Mouse (Mus musculus) right cerebral cortex, postnatal 14 days (tissue): ENCODE data around the gene Ankrd63.

Experiments
- DNase-seq: peaks from one replicate; pipeline ENCODE4 v3.0.0; 2022

Gene Ankrd63

GRCm38 (mm10) chr2:118703913-118704730, at the start of gene Ankrd63:
Ankrd63 (minus strand) TSS chr2:118703963.
- peak; percentile 57 for DNase-seq

- DNase-seq = no peak
Measured at GRCm38 (mm10) chr2:118752792-118753108, 49.0 kb upstream of the Ankrd63 start.

- no peak for DNase-seq
Measured at GRCm38 (mm10) chr2:118751896-118752791, 48.4 kb upstream of the Ankrd63 start.

DNA sequence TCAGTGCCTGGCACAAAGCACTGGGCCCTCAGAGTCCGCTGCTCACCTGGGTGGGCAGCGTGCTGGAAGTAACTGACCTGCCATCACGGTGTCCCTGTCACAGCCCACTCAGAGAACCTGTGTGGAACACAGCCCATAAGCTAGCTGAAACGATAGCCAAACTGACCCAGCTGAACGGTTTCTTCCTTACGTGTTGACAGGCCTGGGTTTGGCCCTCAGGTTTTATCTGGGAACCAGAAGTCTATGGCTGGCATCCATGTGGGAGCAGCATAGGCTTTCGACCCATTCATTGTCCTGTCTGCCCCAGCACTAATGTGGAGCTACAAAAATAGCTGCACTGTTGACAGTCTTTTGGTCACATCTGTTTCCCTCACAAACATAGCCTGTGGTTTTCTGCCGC, 46.7 kb upstream of the Ankrd63 start:
- DNase-seq = no peak

DNA sequence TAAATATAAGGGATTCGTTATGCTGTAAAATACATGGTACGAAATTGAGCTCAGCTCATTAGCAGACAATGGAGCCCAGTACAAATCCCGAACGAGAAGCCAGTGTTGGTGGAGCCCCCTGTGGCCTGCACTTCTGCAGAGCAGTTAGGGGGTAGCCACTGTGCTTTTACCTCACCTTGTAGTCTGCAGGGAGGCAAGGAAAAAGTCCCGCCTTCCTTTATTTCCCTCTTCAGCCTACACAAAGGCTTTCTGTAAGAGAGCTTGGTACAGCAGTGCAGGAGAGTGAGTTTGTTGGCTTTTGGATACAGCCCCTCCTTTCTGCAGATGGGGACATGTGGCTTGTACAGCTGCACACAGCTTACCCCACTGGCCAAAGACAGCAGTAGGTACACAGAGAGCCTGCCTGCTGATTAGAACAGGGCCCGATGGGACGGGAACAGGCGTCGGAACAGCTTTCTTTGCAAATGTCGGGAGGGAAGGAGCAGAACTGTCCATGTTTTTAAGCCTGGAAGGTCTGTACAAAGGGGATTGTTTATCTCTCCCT, 45.6 kb upstream of the Ankrd63 start:
- no peak for DNase-seq

DNA sequence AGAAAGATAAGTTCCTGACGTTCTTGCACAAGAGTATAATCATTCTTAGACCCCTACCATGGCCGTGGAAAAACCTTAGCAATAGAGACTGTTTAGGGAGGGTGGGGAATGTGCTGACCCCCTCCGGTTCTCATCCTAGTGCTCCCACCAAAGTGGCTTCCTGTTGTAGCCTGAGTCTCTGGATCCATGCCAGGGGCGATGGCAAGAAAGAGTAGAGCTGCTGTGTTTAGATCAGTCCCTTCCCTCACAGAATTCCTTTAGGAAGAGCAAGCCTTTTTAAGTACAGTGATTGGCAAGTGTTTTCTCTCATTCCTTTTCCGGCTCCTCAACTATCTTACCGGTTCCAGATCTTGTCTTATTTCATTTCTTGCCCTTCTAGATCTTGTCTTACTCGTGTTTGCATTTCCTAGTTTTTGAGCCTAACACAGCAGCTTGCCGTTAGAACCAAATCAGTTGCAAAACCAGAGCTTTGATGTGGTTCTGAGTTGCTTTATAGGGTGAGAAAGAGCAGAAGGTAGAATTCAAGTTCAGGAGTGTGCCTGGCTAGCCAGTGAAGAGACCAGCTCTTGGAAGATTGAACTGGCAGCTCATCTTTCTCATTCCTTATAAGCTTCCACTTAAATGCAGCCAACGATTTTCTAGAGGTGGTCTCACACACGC, 43.7 kb upstream of the Ankrd63 start:
- DNase-seq = no peak

DNA sequence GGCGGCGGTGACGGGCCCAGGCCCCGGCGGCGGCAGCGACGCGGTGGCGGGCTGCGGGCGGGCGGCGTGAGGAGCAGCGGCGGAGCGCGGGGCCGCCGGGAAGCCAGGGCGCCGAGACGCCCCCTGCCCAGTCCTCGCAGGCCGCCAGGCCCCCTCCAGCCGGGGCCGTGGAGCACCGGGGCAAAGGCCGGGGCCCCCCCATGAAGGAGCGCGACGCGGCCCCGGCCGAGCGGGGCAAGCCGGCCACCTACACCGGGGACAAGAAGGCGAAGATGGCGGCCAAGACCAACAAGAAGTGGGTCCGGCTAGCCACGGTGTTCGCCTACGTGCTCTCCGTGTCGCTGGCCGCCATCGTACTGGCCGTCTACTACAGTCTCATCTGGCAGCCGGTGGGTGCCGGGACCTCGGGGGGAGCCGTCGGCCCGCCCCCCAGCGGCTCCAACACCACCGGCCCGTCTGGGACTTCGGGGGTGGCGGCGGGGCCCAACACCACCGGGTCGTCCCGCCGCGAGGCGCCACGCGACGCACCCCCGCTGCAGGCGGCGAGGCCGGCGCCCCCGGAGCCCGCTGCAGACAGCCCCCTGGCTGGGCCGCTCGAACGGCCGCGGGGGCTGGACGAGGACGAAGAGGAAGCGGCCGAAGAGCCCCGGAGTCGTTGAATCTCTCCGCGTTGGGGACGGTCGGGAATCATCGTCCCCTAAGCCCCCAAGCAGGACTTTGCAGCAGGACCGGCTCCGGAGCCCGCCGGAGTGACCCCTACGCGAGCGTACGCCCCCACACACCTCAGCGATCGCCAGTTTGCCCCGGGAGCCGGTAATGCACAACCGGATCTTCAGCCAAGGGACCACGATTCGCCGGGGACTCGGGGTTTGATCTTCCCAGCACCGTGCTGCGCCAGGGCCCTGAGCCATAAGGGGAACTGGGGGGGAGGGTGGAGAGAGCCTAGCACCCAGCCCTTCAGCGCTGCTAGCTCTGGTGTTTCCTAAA, 42.4 kb upstream of the Ankrd63 start:
- DNase-seq = peak; percentile 40

- DNase-seq = peak; percentile 88
Measured at GRCm38 (mm10) chr2:118745232-118745884, 41.6 kb upstream of the Ankrd63 start, which contains the start of gene Inafm2. Inafm2 (plus strand) TSS chr2:118745758.

DNA sequence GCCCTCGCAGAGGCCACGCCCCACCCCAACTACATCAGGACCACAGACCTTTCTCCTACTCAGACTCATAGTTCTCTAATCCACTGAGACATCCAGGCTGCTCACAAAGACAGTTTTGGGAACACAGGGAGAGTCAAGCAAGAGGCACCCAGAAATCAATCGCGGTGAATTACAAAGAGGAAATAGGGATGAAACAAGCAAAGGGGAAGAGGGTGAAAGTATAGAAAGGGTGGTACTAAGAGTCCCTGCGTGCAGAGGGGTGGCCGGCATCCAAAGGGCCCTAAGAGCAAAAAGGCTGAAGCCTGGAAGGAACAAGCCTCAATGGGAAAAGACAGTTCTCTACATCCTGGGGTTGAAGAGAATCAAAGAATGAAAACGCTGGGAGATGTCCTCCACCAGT, 40.9 kb upstream of the Ankrd63 start:
- no peak for DNase-seq

DNA sequence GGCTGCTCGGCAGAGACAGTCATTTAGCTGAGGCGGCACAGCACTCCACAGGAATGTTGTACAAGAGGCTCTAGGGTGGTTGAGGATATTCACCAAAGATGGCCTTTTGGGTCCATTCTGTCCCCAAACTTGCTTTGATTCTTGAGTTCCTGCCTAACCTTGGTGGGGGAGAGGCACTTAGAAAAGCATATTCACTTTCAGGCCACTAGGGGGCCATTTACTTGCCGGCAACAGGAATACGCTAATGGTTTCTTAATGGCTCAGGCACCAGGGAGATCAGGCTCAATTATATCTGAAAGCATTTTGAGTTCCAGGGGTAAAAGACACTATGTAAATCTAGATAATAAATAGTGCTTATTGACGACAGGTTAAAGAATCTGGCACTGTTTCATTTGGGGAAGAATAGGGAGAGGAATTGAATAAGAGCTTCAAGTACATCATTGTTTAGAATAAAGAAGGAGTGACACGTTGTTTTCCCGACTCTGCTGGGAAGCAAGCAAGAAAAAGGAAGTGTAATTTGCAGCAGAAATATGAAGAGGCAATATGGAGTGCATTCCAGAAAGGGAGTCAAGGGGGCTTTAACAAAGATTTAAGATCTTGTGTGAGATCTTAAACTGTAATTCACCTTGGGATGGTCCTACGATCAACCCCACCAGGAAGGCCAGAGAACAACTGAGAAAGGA, 39.6 kb upstream of the Ankrd63 start:
- DNase-seq = no peak

DNA sequence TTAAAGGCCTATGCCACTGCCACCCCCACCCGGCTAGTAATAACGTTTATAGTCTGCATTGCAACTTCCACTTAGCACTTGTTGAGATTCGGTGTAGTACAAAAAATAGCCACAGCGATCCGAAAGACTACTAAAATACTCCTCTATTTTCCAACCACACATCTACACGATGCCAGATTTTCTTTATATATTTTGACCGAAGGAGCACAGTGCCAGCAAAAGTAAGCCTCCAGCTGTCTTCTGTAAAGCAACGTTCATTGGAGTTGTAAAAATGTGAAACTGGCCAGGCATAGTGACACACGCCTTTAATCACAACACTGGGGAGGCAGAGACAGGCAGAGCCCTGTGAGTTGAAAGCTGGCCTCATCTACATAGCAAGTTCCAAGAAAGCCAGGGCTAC, 37.4 kb upstream of the Ankrd63 start:
- DNase-seq = no peak

- DNase-seq = no peak
Measured at GRCm38 (mm10) chr2:118740341-118740740, 36.6 kb upstream of the Ankrd63 start.

- no peak for DNase-seq
Measured at GRCm38 (mm10) chr2:118733341-118733740, 29.6 kb upstream of the Ankrd63 start.

- DNase-seq = no peak
Measured at GRCm38 (mm10) chr2:118731981-118732380, 28.2 kb upstream of the Ankrd63 start.

GRCm38 (mm10) chr2:118730622-118730915, 26.8 kb upstream of the Ankrd63 start:
- peak; percentile 86 for DNase-seq

- DNase-seq = no peak
Measured at GRCm38 (mm10) chr2:118729816-118730621, 26.3 kb upstream of the Ankrd63 start.

DNA sequence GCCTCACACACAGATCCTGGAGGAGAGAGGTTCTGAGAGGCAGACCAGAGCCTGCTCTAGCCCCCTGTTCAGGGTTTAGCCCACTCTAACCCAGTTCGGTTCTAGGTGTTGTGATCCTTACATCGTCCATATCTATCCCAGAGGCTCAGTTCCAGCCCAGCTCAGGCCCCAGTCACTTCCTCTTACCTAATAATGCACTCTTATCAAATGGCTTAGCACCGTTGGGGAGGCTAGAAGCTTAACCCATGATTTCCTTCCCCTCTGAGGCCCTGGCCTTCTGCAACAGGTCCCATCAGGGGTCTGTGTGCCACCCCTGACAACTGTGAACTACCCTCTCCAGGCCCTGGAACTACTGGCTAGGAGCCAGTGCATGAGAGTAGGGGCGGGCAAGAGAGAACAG, 25.4 kb upstream of the Ankrd63 start:
- no peak for DNase-seq

GRCm38 (mm10) chr2:118728337-118728736, 24.6 kb upstream of the Ankrd63 start, which contains the start of gene Plcb2:
Plcb2 (minus strand) TSS chr2:118728438.
- DNase-seq = no peak

DNA sequence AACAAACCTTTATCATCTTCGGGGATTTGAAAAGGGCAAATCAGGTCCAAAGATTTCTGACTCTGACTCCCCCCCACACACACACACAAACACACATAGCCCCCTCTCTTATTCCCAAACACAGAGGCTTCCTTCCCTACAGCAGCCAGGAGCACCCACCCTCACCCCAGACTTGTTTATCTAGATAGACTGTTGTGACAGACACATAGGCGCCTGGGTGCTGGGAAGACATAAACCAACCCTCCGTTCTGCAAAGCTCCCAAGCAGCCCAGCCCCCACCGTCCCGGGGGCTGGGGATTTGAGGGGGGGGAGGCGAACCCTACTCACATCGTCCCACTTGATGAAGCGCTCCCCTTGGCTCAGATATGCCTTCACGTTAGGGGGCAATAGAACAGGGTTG, 24.1 kb upstream of the Ankrd63 start:
- no peak for DNase-seq

- DNase-seq = no peak
Measured at GRCm38 (mm10) chr2:118726873-118727272, 23.1 kb upstream of the Ankrd63 start.
